Mouse (Mus musculus) liver, embryonic 11.5 days (tissue): ENCODE results near the gene Fars2. TPM values are rescaled to one million over a fixed set of nuclear protein-coding genes. Genes with fewer than 3 reads are reported as not detected.

Experiments used
- ATAC-seq: fragments of 200-750 bp; cut with Nextera tagmentation; replicated peaks from 2 replicates; pipeline ENCODE4 v1.8.0; 2017; ENCODE audit warnings: moderate number of reproducible peaks, mild to moderate bottlenecking, moderate TSS enrichment, moderate library complexity; ENCODE audit not compliant: low FRiP score
- DNase-seq: peaks from one replicate; pipeline ENCODE4 v3.0.0-alpha.2; 2017; ENCODE audit warnings: low spot score
- H3K27ac ChIP-seq: fragments of 300-500 bp; sonication (generic); 2 replicates; pipeline ENCODE4 v1.5.1; 2014; ENCODE audit warnings: mild to moderate bottlenecking, low read depth, low read length, control low read depth
- H3K27me3 ChIP-seq: fragments of 300-500 bp; sonication (generic); replicated peaks from 2 replicates; pipeline ENCODE4 v1.6.1; 2014; ENCODE audit warnings: low read length, mixed read lengths; ENCODE audit not compliant: control insufficient read depth, insufficient read depth
- H3K36me3 ChIP-seq: fragments of 300-500 bp; sonication (generic); 2 replicates; pipeline ENCODE4 v1.6.1; 2014; ENCODE audit warnings: mild to moderate bottlenecking, low read length, moderate library complexity, mixed read lengths; ENCODE audit not compliant: control insufficient read depth, insufficient read depth
- H3K4me1 ChIP-seq: fragments of 300-500 bp; sonication (generic); replicated peaks from 2 replicates; pipeline ENCODE4 v1.6.1; 2014; ENCODE audit warnings: low read length, mixed read lengths; ENCODE audit not compliant: control insufficient read depth, insufficient read depth
- H3K4me2 ChIP-seq: fragments of 300-500 bp; sonication (generic); 2 replicates; pipeline ENCODE4 v1.6.1; 2014; ENCODE audit warnings: mild to moderate bottlenecking, control low read depth, moderate library complexity
- H3K4me3 ChIP-seq: fragments of 300-500 bp; sonication (generic); 2 replicates; pipeline ENCODE4 v1.5.1; 2014; ENCODE audit warnings: low read depth, low read length, control low read depth
- H3K9ac ChIP-seq: fragments of 300-500 bp; sonication (generic); 2 replicates; pipeline ENCODE4 v1.6.1; 2014; ENCODE audit warnings: low read depth, low read length, control low read depth
- H3K9me3 ChIP-seq: fragments of 300-500 bp; sonication (generic); 2 replicates; pipeline ENCODE4 v1.6.1; 2016; ENCODE audit warnings: low read length, inconsistent platforms, mixed read lengths; ENCODE audit not compliant: control insufficient read depth
- WGBS: fragments of 180-500 bp; shearing (Covaris S2); extraction: QIAGEN DNeasy Blood & Tissue Kit; methylation state at CpG from one replicate; pipeline ENCODE4 v1.1.7; 2014; 5-methylcytosine and 5-hydroxymethylcytosine counted together
- polyA plus RNA-seq: library from polyadenylated mRNA; unstranded; fragments of >200 nt; fragmentation: Nextera tagmentation; extraction: Ambion mirVana; gene quantifications from 2 replicates; pipeline ENCODE4 v1.2.1, GENCODE M21; 2014

Gene Fars2
- polyA plus RNA-seq, 1 experiment from 2014 or later, result 27.7 TPM

GRCm38 (mm10) chr13:36261299-36261698 lies 144.1 kb downstream of the Fars2 start:
- Histone ChIP-seq H3K9ac (no peak overlapping the region), H3K9me3 (no peaks in the 10 kb centered on the region), H3K4me1 (no peaks in the 10 kb centered on the region), H3K4me2 (no peak overlapping the region), H3K27me3 (no peaks in the 10 kb centered on the region), H3K27ac (no peak overlapping the region), H3K36me3 (no peaks in the 10 kb centered on the region), H3K4me3 (no peak overlapping the region)
- ATAC-seq (peak; percentile 51; the same call in 1 of the 2 replicates), DNase-seq (no peak)
- WGBS, result 66% methylated on average over 2 of the region's 2 CpGs

- H3K4me1 ChIP-seq, result no peaks in the 10 kb centered on the region
- ATAC-seq (no peak), DNase-seq (no peak)
- H3K4me2 ChIP-seq, result no peak overlapping the region
- H3K9ac ChIP-seq, result no peak overlapping the region
- no peak overlapping the region for H3K4me3 ChIP-seq
- H3K27me3 ChIP-seq, result no peaks in the 10 kb centered on the region
- H3K27ac ChIP-seq, result no peak overlapping the region
- no peaks in the 10 kb centered on the region for H3K9me3 ChIP-seq
- 74% methylated on average over 5 of the region's 5 CpGs for WGBS
- no peaks in the 10 kb centered on the region for H3K36me3 ChIP-seq
Measured at GRCm38 (mm10) chr13:36263240-36264095, 146.3 kb downstream of the Fars2 start.

GRCm38 (mm10) chr13:36264391-36264790 lies 147.2 kb downstream of the Fars2 start:
- Histone ChIP-seq H3K4me3 (no peak overlapping the region), H3K9ac (no peak overlapping the region), H3K9me3 (no peaks in the 10 kb centered on the region), H3K27me3 (no peaks in the 10 kb centered on the region), H3K27ac (no peak overlapping the region), H3K36me3 (no peaks in the 10 kb centered on the region), H3K4me1 (no peaks in the 10 kb centered on the region), H3K4me2 (no peak overlapping the region)
- WGBS, result 91% methylated on average over 5 of the region's 5 CpGs
- no peak for ATAC-seq
- no peak for DNase-seq

- WGBS, result 72% methylated on average over 3 of the region's 3 CpGs
- Histone ChIP-seq H3K9me3 (no peaks in the 10 kb centered on the region), H3K36me3 (no peaks in the 10 kb centered on the region), H3K4me1 (no peaks in the 10 kb centered on the region), H3K27me3 (no peaks in the 10 kb centered on the region), H3K27ac (no peak overlapping the region), H3K4me2 (no peak overlapping the region), H3K9ac (no peak overlapping the region), H3K4me3 (no peak overlapping the region)
- DNase-seq (no peak), ATAC-seq (no peak)
Measured at GRCm38 (mm10) chr13:36265342-36265744, 148.1 kb downstream of the Fars2 start.

- DNase-seq, result no peak
- H3K9me3 ChIP-seq, result no peaks in the 10 kb centered on the region
- no peaks in the 10 kb centered on the region for H3K27me3 ChIP-seq
- no peaks in the 10 kb centered on the region for H3K4me1 ChIP-seq
- ATAC-seq, result no peak
- WGBS, result 92% methylated on average over 1 of the region's 1 CpGs
- H3K4me2 ChIP-seq, result no peak overlapping the region
- H3K27ac ChIP-seq, result no peak overlapping the region
- no peak overlapping the region for H3K4me3 ChIP-seq
- no peak overlapping the region for H3K9ac ChIP-seq
- no peaks in the 10 kb centered on the region for H3K36me3 ChIP-seq
Measured at GRCm38 (mm10) chr13:36267399-36267798, 150.2 kb downstream of the Fars2 start.

- Histone ChIP-seq H3K9me3 (no peaks in the 10 kb centered on the region), H3K4me3 (no peak overlapping the region), H3K36me3 (no peaks in the 10 kb centered on the region), H3K4me1 (no peaks in the 10 kb centered on the region), H3K4me2 (no peak overlapping the region), H3K27me3 (no peaks in the 10 kb centered on the region), H3K27ac (no peak overlapping the region), H3K9ac (no peak overlapping the region)
- ATAC-seq (no peak), DNase-seq (no peak)
- WGBS, result 80% methylated on average over 1 of the region's 1 CpGs
Measured at GRCm38 (mm10) chr13:36270867-36271266, 153.7 kb downstream of the Fars2 start.

- no peak overlapping the region for H3K4me3 ChIP-seq
- H3K27me3 ChIP-seq, result no peaks in the 10 kb centered on the region
- DNase-seq (no peak), ATAC-seq (no peak)
- H3K36me3 ChIP-seq, result no peaks in the 10 kb centered on the region
- WGBS, result 76% methylated on average over 2 of the region's 2 CpGs
- no peaks in the 10 kb centered on the region for H3K4me1 ChIP-seq
- H3K4me2 ChIP-seq, result no peak overlapping the region
- H3K27ac ChIP-seq, result no peak overlapping the region
- H3K9ac ChIP-seq, result no peak overlapping the region
- H3K9me3 ChIP-seq, result no peaks in the 10 kb centered on the region
Measured at GRCm38 (mm10) chr13:36273497-36273896, 156.3 kb downstream of the Fars2 start.

- no peaks in the 10 kb centered on the region for H3K27me3 ChIP-seq
- no peak overlapping the region for H3K9ac ChIP-seq
- H3K4me2 ChIP-seq, result no peak overlapping the region
- H3K4me1 ChIP-seq, result no peaks in the 10 kb centered on the region
- WGBS, result 84% methylated on average over 2 of the region's 2 CpGs
- no peak overlapping the region for H3K4me3 ChIP-seq
- no peaks in the 10 kb centered on the region for H3K36me3 ChIP-seq
- DNase-seq, result no peak
- ATAC-seq, result no peak
- H3K27ac ChIP-seq, result no peak overlapping the region
- H3K9me3 ChIP-seq, result no peaks in the 10 kb centered on the region
Measured at GRCm38 (mm10) chr13:36276194-36276593, 159.0 kb downstream of the Fars2 start.

- Histone ChIP-seq H3K9ac (no peak overlapping the region), H3K4me3 (no peak overlapping the region), H3K4me1 (no peaks in the 10 kb centered on the region), H3K27ac (no peak overlapping the region), H3K4me2 (no peak overlapping the region), H3K9me3 (no peaks in the 10 kb centered on the region), H3K36me3 (no peaks in the 10 kb centered on the region), H3K27me3 (no peaks in the 10 kb centered on the region)
- DNase-seq (peak; percentile 47), ATAC-seq (no peak)
- WGBS, result 8% methylated on average over 6 of the region's 6 CpGs
Measured at GRCm38 (mm10) chr13:36282018-36282417, 164.8 kb downstream of the Fars2 start.
